Mouse (Mus musculus) MN1 (cell line): ENCODE data around the gene Efnb3.

Experiments
- DNase-seq: peaks from one replicate; pipeline ENCODE4 v3.0.0-alpha.2; 2016; ENCODE audit warnings: low spot score

Efnb3 gene

DNA sequence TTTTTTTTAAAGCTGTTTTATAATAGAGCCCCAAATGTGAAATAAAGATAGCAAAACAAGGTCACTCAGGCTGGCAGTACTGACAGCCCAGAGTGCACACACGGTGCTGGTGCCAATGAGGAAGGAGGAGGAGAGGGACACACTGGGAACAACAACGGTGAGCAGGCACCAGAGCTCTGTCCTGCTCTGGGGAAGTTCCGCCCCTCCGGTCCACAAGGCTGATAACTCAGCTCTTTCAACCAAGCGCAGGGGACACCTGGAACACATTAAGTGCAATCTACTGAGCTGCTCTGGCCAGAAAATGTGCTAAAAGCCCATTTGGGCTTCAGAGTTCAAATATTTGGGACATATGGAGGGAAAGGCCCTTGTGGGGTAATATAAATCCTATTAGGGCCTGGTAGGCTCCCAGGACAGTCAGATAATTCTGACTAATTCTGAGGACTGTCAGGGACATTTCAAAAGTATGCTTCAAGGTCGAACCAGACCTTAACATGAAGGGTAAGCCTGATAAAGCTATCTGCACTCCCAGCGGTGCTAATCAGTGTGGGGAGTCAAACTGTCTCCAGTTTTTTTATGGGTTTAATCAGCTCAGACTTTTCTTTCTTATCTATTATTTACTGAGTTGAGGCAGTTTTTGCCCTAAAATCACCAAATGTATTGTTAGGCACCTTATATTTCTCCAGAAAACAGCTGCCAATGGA, 49.1 kb downstream of the Efnb3 start:
- DNase-seq: peak; percentile 44
